Mouse (Mus musculus) central nervous system, embryonic 11.5 days (tissue): ENCODE measurements around the gene Cd300ld4. TPM values are rescaled to one million over a fixed set of nuclear protein-coding genes. Genes with fewer than 3 reads are reported as not detected.

ENCODE experiments used
- polyA plus RNA-seq: library from polyadenylated mRNA; depleted of rRNA; stranded (reverse); fragments of >200 nt; gene quantifications from 2 replicates; pipeline ENCODE4 v1.2.3, GENCODE M21; 2012; rRNA removed

The Cd300ld4 gene
- polyA plus RNA-seq = 0.16 TPM in 1 of 2 replicates, not detected in the other

GRCm38 (mm10) chr11:115026912-115027311 is at the start of gene Cd300ld4:
Gene Cd300ld4, minus strand, starts transcription at chr11:115027012.

GRCm38 (mm10) chr11:115062077-115062476 is 35.3 kb upstream of the Cd300ld4 start, which contains the start of gene Cd300e:
Gene Cd300e, minus strand, starts transcription at chr11:115062177.

GRCm38 (mm10) chr11:115048259-115048658 is 21.4 kb upstream of the Cd300ld4 start, which contains the start of gene Cd300ld3:
Gene Cd300ld3, minus strand, starts transcription at chr11:115048409.

GRCm38 (mm10) chr11:115037669-115038068 is 10.9 kb upstream of the Cd300ld4 start, which contains the start of gene Cd300ld5:
Gene Cd300ld5, minus strand, starts transcription at chr11:115037769.

GRCm38 (mm10) chr11:115016093-115016492 is 10.7 kb downstream of the Cd300ld4 start, which contains the start of gene Cd300ld2:
Gene Cd300ld2, minus strand, starts transcription at chr11:115016193.

GRCm38 (mm10) chr11:115001474-115002040 is 25.3 kb downstream of the Cd300ld4 start, which contains the start of gene Cd300c2:
Gene Cd300c2, minus strand, starts transcription at chr11:115001880.

GRCm38 (mm10) chr11:114989793-114990192 is 37.0 kb downstream of the Cd300ld4 start, which contains the start of gene Cd300ld:
Gene Cd300ld, minus strand, starts transcription at chr11:114989922.

Other genes with a start within 250 kb of the Cd300ld4 start
- 38.5 and 71.8 TPM in 2 replicates for gene Btbd17, start 231.1 kb downstream of the Cd300ld4 start, polyA plus RNA-seq
- 0.06 and 0.14 TPM in 2 replicates for gene Gpr142, start 228.1 kb downstream of the Cd300ld4 start, polyA plus RNA-seq
- gene Gprc5c, start 175.9 kb downstream of the Cd300ld4 start, polyA plus RNA-seq = 6.5 and 21.2 TPM in 2 replicates
- gene Cd300a, start 137.0 kb downstream of the Cd300ld4 start, polyA plus RNA-seq = 0.88 and 1.5 TPM in 2 replicates
- 0.05 and 0.15 TPM in 2 replicates for gene Cd300lb, start 92.6 kb downstream of the Cd300ld4 start, polyA plus RNA-seq
- 0.08 TPM in 1 of 2 replicates, not detected in the other for gene Cd300c, start 57.9 kb downstream of the Cd300ld4 start, polyA plus RNA-seq
- 0.07 and 0.11 TPM in 2 replicates for gene Cd300ld, start 37.1 kb downstream of the Cd300ld4 start, polyA plus RNA-seq
- gene Cd300c2, start 25.1 kb downstream of the Cd300ld4 start, polyA plus RNA-seq = 1.3 and 1.6 TPM in 2 replicates
- not detected in 2 replicates for gene Cd300ld2, start 10.8 kb downstream of the Cd300ld4 start, polyA plus RNA-seq
- gene Cd300ld5, start 10.8 kb upstream of the Cd300ld4 start, polyA plus RNA-seq = 0.23 TPM in 1 of 2 replicates, not detected in the other
- 0.23 and 0.45 TPM in 2 replicates for gene Cd300ld3, start 21.4 kb upstream of the Cd300ld4 start, polyA plus RNA-seq
- 0.02 and 0.04 TPM in 2 replicates for gene Cd300e, start 35.2 kb upstream of the Cd300ld4 start, polyA plus RNA-seq
- gene Rab37, start 64.4 kb upstream of the Cd300ld4 start, polyA plus RNA-seq = 1.4 and 2.0 TPM in 2 replicates
- 0.20 and 0.29 TPM in 2 replicates for gene Cd300lf, start 107.0 kb upstream of the Cd300ld4 start, polyA plus RNA-seq
- gene Slc9a3r1, start 136.3 kb upstream of the Cd300ld4 start, polyA plus RNA-seq = 28.0 and 39.8 TPM in 2 replicates
- 3.5 and 5.0 TPM in 2 replicates for gene Tmem104, start 160.5 kb upstream of the Cd300ld4 start, polyA plus RNA-seq
- 20.7 and 23.2 TPM in 2 replicates for gene Nat9, start 160.8 kb upstream of the Cd300ld4 start, polyA plus RNA-seq
- gene Grin2c, start 240.2 kb upstream of the Cd300ld4 start, polyA plus RNA-seq = 1.1 and 1.7 TPM in 2 replicates